ENCODE assay signal across 9 mouse cellular contexts in genomic region chr9:23223549-23224077, GRCm38 (mm10). TPM values are rescaled to one million over a fixed set of nuclear protein-coding genes. Genes with fewer than 3 reads are reported as not detected.
DNase-seq lines count a peak whose midpoint lies in the region; ATAC-seq and TF ChIP-seq lines count a peak whose summit lies in the region.
"Had no signal": no experiment of that assay in that cellular context is flagged by ENCODE, and none has a peak within 500 bp of the region (broad histone marks: within the 10 kb centered on the region; RNA-seq: fewer than 3 reads in every experiment).

No protein-coding gene starts in this region.

- no peak overlapping the region for H3K27ac ChIP-seq in kidney, adult 2 months (ENCODE audit: insufficient read depth, low read depth, low read length)
- peak overlapping the region; percentile 89 for H3K27ac ChIP-seq in forebrain, embryonic 10.5 days
- no peak overlapping the region for H3K27ac ChIP-seq in liver, embryonic 13.5 days
- H3K27ac ChIP-seq: macrophage had no signal

- TF ChIP-seq POLR2A in kidney, adult 2 months (IDR thresholded peaks at IDR 0.05; ENCODE audit: low read depth, low read length) = no peak

- POLR2A ChIA-PET in Patski (lab: Charles Lee) = no interaction called here

- 4% methylated on average over 29 of the region's 29 CpGs for WGBS in kidney, adult 2 months
- under 1% methylated on average over 29 of the region's 29 CpGs for WGBS in forebrain, embryonic 10.5 days
- 3% methylated on average over 27 of the region's 29 CpGs for WGBS in liver, embryonic 13.5 days (ENCODE audit: insufficient replicate concordance)

- H3K9ac ChIP-seq in liver, embryonic 13.5 days = no peak overlapping the region

- no peaks in the 10 kb centered on the region for H3K4me1 ChIP-seq in kidney, adult 2 months (ENCODE audit: control insufficient read depth, insufficient read depth, low read length)
- peaks cover 22% of the 10 kb centered on the region for H3K4me1 ChIP-seq in forebrain, embryonic 10.5 days
- H3K4me1 ChIP-seq in liver, embryonic 13.5 days (replicated peaks) = 0 out of 2 replicates have a peak, but pooled peaks cover 3% of the 10 kb centered on the region

- CTCF ChIA-PET in Patski (lab: Charles Lee) = no interaction called here

- H3K36me3 ChIP-seq in kidney, adult 2 months (ENCODE audit: control insufficient read depth, insufficient read depth, low read length) = no peaks in the 10 kb centered on the region
- H3K36me3 ChIP-seq in forebrain, embryonic 10.5 days (replicated peaks) = no peaks in the 10 kb centered on the region
- no peaks in the 10 kb centered on the region for H3K36me3 ChIP-seq in liver, embryonic 13.5 days

- H3K9me3 ChIP-seq in forebrain, embryonic 10.5 days = no peaks in the 10 kb centered on the region
- H3K9me3 ChIP-seq in liver, embryonic 13.5 days (replicated peaks) = no peaks in the 10 kb centered on the region

- no peak for TF ChIP-seq CTCF in kidney, adult 2 months (conservative IDR thresholded peaks at IDR 0.05; ENCODE audit: insufficient read depth, insufficient read length, low read depth, low read length)
- TF ChIP-seq CTCF in Patski (IDR thresholded peaks at IDR 0.05) = no peak

- in situ Hi-C loops in Patski (cut with MboI; ENCODE audit: low pct_unique_long_range_greater_than_20kb) = loop anchor here (10.0 kb wide), 1 partner anchor 509 kb away; no protein-coding TSS in a partner anchor

- peak overlapping the region; percentile 69 for H3K4me2 ChIP-seq in liver, embryonic 13.5 days

- DNase-seq in kidney, adult 2 months = no peak
- no peak for DNase-seq in kidney, adult 9 months
- DNase-seq in Patski (ENCODE audit: low read depth, low spot score) = no peak
- peak; percentile 67 for DNase-seq in forebrain, embryonic 10.5 days (ENCODE audit: extremely low spot score, low spot score)
- DNase-seq in liver, embryonic 13.5 days = no peak
- DNase-seq in spleen, postnatal 4 days (ENCODE audit: low spot score in 2 of 2) = no peak
- no peak for DNase-seq in adrenal gland, postnatal 4 days (ENCODE audit: low spot score in 2 of 2)
- DNase-seq in lung, postnatal 4 days = no peak

- peak overlapping the region; percentile 40 for H3K4me3 ChIP-seq in kidney, adult 2 months (ENCODE audit: insufficient read depth, low read depth, low read length)
- peak overlapping the region; percentile 73 for H3K4me3 ChIP-seq in forebrain, embryonic 10.5 days
- H3K4me3 ChIP-seq in liver, embryonic 13.5 days (replicated peaks) = peak overlapping the region; percentile 54

- H3K27me3 ChIP-seq in kidney, adult 2 months (replicated peaks; ENCODE audit: control insufficient read depth, insufficient read depth, low read length) = peaks cover 2% of the 10 kb centered on the region; the same call in 1 of the 2 replicates
- peaks cover 19% of the 10 kb centered on the region for H3K27me3 ChIP-seq in Patski
- H3K27me3 ChIP-seq in forebrain, embryonic 10.5 days (ENCODE audit: poor library complexity, severe bottlenecking) = peaks cover 88% of the 10 kb centered on the region
- peaks cover 60% of the 10 kb centered on the region for H3K27me3 ChIP-seq in liver, embryonic 13.5 days

- peak; percentile 51 for ATAC-seq in Patski
- no peak for ATAC-seq in liver, embryonic 13.5 days (ENCODE audit: low read depth)

RNA-seq across cellular contexts. Expression of gene Bmper, which starts 0.7 kb away (rescaled TPM):
- polyA plus RNA-seq in kidney, adult 2 months (2012; rRNA removed) = 0.27 and 0.30 TPM in 2 replicates
- 1.4 TPM for polyA plus RNA-seq in Patski (2021)
- polyA plus RNA-seq in forebrain, embryonic 10.5 days (2016; fragmentation: Nextera tagmentation; extraction: Ambion mirVana) = 4.1 and 5.1 TPM in 2 replicates
- 0.28 and 0.29 TPM in 2 replicates for polyA plus RNA-seq in liver, embryonic 13.5 days (2015; fragmentation: Nextera tagmentation; extraction: Ambion mirVana)
- total RNA-seq in adrenal gland, postnatal 4 days (2021) = 1 to 10 TPM; 8.4 to 10.0 TPM
- polyA plus RNA-seq: macrophage had no signal
